Mouse (Mus musculus): ENCODE measurements around the gene Ambn. TPM values are rescaled to one million over a fixed set of nuclear protein-coding genes. Genes with fewer than 3 reads are reported as not detected.
"Not testable (repeated sequence)": the region's sequence is repeated elsewhere in the genome, so short reads cannot be mapped to it uniquely, and the experiment has no call there.

Gene Ambn
- not detected in 2 replicates for total RNA-seq (2014; fragmentation: Nextera tagmentation)
- not detected in 2 replicates for total RNA-seq (2017)
- polyA plus RNA-seq (2012), result not detected in 2 replicates

DNA sequence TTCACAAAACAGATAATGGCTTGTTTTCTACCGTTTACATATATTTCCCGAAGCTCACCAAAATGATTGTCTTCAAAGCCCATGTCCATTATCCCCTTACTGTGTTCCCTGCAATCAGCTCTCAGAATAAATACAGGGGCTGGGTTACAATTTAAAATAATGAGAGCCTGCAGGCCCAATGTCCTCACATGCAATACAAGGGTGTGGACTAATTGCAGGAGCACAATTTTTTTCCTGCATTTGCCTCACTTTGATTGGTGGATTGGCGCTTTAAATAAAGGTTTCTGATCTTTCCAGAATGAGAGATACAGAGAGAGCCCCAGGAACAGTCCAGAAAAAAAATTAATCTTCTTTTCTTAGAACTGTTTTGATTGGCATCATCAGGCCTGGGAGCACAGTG lies at the start of gene Ambn:
Gene Ambn, plus strand, starts transcription at position 301 of the 400 bp plus-strand sequence.
- no peaks in the 10 kb centered on the region for H3K36me3 ChIP-seq (replicated peaks)
- no peaks in the 10 kb centered on the region for H3K9me3 ChIP-seq (replicated peaks)
- H3K4me3 ChIP-seq (ENCODE audit: low read depth, low read length), result no peak within 1 kb of the TSS
- TF ChIP-seq GATA2 (IDR thresholded peaks at IDR 0.05; ENCODE audit: borderline replicate concordance, low read depth, low read length) (no peak), POLR2AphosphoS5 (IDR thresholded peaks at IDR 0.05; ENCODE audit: insufficient replicate concordance, low read depth, low read length) (no peak)
- H3K4me1 ChIP-seq (ENCODE audit: insufficient read depth, low read depth, low read length), result no peaks in the 10 kb centered on the region
- no peaks in the 10 kb centered on the region for H3K27me3 ChIP-seq (ENCODE audit: insufficient read depth, low read length)
- DNase-seq (ENCODE audit: low spot score), result no peak
- no peak for ATAC-seq (ENCODE audit: extremely low read depth, insufficient number of reproducible peaks, low FRiP score, poor library complexity, severe bottlenecking)

DNA sequence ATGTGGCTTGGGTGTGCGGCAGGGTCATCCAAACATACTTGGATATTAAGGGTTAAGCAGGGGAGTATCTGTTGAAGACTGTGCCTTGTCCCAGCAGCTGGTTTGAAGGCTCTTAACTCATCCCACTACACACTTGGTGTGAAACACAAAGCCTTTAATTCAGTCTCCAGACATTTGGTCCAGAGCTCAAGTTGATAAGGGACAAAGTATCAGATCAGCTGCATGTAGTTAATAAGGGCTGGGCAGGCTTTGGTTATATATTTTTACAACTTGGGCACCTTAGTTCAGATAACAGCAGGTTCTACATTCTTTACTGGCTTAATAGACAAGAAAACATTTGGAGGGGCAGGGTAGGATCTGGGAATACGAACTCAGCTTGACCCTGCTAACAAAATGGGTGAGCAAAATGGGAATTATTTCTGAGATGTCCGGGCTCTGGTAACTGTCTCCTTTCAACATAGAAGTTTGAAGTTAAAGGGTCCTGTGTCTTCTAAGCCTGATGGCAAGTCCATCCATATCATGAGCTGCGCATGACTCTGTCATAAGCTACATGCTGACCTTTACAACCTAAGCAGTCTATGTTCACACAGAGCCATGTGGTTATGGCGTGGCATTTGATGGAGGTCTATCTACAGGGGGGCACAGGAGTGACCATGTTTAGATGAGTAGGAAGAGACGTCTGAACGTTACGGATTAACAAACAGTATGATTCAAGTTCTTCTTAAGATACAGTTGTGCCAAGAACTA lies 35.3 kb upstream of the Ambn start:
- no peak for DNase-seq (ENCODE audit: low spot score)
- ATAC-seq (ENCODE audit: extremely low read depth, insufficient number of reproducible peaks, low FRiP score, poor library complexity, severe bottlenecking), result no peak

DNA sequence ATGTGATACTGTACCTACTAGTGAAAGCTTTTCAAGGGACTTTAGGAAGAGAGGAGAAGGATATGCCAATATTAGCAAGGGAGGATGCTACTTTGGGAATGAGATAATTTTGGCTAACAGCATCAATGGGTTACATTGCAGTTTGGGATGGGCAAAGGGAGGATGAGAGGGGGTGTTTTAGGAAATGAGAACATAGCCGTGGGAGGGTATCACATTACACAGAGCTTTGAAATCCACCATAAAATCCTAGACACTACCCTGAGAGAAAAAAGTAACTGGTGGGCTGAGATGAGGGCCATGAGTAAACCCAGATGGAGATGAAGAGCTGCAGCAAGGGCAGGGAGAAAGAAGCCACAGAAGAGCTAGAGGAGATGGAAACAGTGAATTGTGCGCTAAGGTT lies 30.9 kb upstream of the Ambn start:
- not testable (repeated sequence) for H3K9me3 ChIP-seq (replicated peaks); H3K36me3 ChIP-seq (replicated peaks); ATAC-seq (ENCODE audit: extremely low read depth, insufficient number of reproducible peaks, low FRiP score, poor library complexity, severe bottlenecking); H3K27me3 ChIP-seq (ENCODE audit: insufficient read depth, low read length); H3K4me1 ChIP-seq (ENCODE audit: insufficient read depth, low read depth, low read length); DNase-seq (ENCODE audit: low spot score); H3K4me3 ChIP-seq (ENCODE audit: low read depth, low read length)

More for the DNA sequence above, 35.3 kb upstream of the Ambn start:
- Histone ChIP-seq H3K4me1 (ENCODE audit: insufficient read depth, low read depth, low read length) (no peaks in the 10 kb centered on the region), H3K36me3 (replicated peaks) (no peaks in the 10 kb centered on the region), H3K4me3 (ENCODE audit: low read depth, low read length) (no peak overlapping the region), H3K9me3 (replicated peaks) (no peaks in the 10 kb centered on the region), H3K27me3 (ENCODE audit: insufficient read depth, low read length) (no peaks in the 10 kb centered on the region)
- TF ChIP-seq POLR2AphosphoS5 (IDR thresholded peaks at IDR 0.05; ENCODE audit: insufficient replicate concordance, low read depth, low read length) (no peak), CTCF (IDR thresholded peaks at IDR 0.05; ENCODE audit: low read depth, low read length) (no peak), GATA1 (IDR thresholded peaks at IDR 0.05; ENCODE audit: borderline replicate concordance, low read length) (no peak)

DNA sequence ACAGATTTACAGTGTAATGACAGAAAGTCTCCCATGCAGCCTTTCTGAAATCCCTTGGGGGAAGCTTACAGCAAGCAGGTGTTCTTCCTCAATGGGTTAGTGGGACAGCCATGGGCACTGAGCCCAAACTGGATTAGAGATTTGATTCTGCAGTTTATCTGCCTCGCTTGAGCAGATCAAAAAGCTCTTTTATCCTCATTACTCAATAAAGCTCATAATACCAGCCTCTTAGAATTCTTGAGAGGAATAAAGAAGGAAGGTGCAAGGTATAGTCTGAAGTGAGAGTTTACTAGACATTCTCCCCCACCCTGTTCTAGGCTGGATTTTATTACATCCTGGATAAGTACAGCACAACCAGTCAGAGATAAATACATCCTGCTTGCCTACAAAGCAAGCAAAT lies 29.0 kb upstream of the Ambn start:
- TF ChIP-seq GATA1 (IDR thresholded peaks at IDR 0.05; ENCODE audit: borderline replicate concordance, low read length) (no peak), CTCF (IDR thresholded peaks at IDR 0.05; ENCODE audit: low read depth, low read length) (no peak), TAL1 (conservative IDR thresholded peaks at IDR 0.05; ENCODE audit: low read depth, low read length) (no peak), POLR2AphosphoS5 (IDR thresholded peaks at IDR 0.05; ENCODE audit: insufficient replicate concordance, low read depth, low read length) (no peak), GATA2 (IDR thresholded peaks at IDR 0.05; ENCODE audit: borderline replicate concordance, low read depth, low read length) (no peak)
- Histone ChIP-seq H3K27me3 (ENCODE audit: insufficient read depth, low read length) (no peaks in the 10 kb centered on the region), H3K4me3 (ENCODE audit: low read depth, low read length) (no peak overlapping the region), H3K9me3 (replicated peaks) (no peaks in the 10 kb centered on the region), H3K4me1 (ENCODE audit: insufficient read depth, low read depth, low read length) (no peaks in the 10 kb centered on the region), H3K36me3 (replicated peaks) (no peaks in the 10 kb centered on the region)
- ATAC-seq (ENCODE audit: extremely low read depth, insufficient number of reproducible peaks, low FRiP score, poor library complexity, severe bottlenecking) (no peak), DNase-seq (ENCODE audit: low spot score) (no peak)

DNA sequence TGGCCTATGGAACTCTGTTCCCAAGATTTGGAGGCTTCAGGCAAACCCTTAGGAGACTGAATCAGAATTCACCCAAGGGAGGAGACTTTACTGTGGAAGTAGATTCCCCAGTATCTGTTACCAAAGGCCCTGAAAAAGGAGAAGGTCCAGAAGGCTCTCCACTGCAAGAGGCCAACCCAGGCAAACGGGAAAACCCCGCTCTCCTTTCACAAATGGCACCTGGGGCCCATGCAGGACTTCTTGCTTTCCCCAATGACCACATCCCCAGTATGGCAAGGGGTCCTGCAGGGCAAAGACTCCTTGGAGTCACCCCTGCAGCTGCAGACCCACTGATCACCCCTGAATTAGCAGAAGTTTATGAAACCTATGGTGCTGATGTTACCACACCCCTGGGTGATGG lies 11.7 kb downstream of the Ambn start:
- Histone ChIP-seq H3K36me3 (replicated peaks) (no peaks in the 10 kb centered on the region), H3K4me3 (ENCODE audit: low read depth, low read length) (no peak overlapping the region), H3K27me3 (ENCODE audit: insufficient read depth, low read length) (no peaks in the 10 kb centered on the region), H3K4me1 (ENCODE audit: insufficient read depth, low read depth, low read length) (no peaks in the 10 kb centered on the region), H3K9me3 (replicated peaks) (no peaks in the 10 kb centered on the region)
- no peak for TF ChIP-seq POLR2AphosphoS5 (IDR thresholded peaks at IDR 0.05; ENCODE audit: insufficient replicate concordance, low read depth, low read length)
- no peak for TF ChIP-seq CTCF (IDR thresholded peaks at IDR 0.05; ENCODE audit: low read depth, low read length)
- TF ChIP-seq GATA1 (IDR thresholded peaks at IDR 0.05; ENCODE audit: borderline replicate concordance, low read length), result no peak
- no peak for TF ChIP-seq TAL1 (conservative IDR thresholded peaks at IDR 0.05; ENCODE audit: low read depth, low read length)
- TF ChIP-seq GATA2 (IDR thresholded peaks at IDR 0.05; ENCODE audit: borderline replicate concordance, low read depth, low read length), result no peak
- DNase-seq (ENCODE audit: low spot score) (no peak), ATAC-seq (ENCODE audit: extremely low read depth, insufficient number of reproducible peaks, low FRiP score, poor library complexity, severe bottlenecking) (no peak)

DNA sequence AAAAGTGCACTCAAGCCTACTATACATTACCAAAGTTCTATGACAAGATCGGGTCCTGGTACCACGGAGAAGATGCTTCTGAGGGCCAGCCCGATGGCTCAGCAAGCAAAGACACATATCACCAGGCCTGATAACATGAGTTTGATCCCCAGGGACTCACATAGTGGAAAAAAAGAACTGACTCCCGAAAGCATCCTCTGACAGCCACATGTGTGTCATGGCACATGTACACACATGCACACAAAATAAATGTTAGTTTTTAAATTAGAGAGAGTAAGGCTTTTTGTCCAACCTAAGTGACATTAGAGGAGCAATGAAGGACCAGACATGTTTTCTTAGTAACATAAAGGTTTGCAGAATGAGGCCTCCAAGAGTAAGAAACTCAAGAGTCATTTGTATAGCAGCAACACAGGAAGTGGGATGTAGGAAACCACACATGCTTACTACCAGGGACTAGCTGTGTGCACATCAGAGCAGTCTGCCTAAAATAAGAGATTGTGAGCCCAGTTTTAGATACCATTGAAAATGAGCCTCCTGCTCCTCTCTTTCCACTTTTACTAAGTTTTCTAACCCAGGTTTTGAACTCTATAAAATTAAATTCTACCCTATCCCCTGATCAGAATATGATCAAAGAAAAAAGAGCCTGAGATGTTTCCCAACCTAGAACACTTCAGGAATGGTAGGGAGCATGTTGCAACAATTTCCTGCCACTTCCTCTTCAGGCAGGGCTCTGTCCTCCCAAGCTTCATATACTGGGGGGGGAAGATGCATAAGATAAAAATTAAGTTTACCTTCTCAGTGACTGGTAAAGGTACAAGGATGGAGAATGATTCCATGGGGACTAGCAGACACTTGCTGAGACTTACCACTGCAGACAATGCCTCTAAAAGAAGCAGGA lies 13.3 kb downstream of the Ambn start:
- ATAC-seq (ENCODE audit: extremely low read depth, insufficient number of reproducible peaks, low FRiP score, poor library complexity, severe bottlenecking) (no peak), DNase-seq (ENCODE audit: low spot score) (no peak)

More for the DNA sequence above, 13.3 kb downstream of the Ambn start:
- no peaks in the 10 kb centered on the region for H3K36me3 ChIP-seq (replicated peaks)
- H3K9me3 ChIP-seq (replicated peaks), result no peaks in the 10 kb centered on the region
- no peaks in the 10 kb centered on the region for H3K27me3 ChIP-seq (ENCODE audit: insufficient read depth, low read length)
- H3K4me1 ChIP-seq (ENCODE audit: insufficient read depth, low read depth, low read length), result no peaks in the 10 kb centered on the region
- TF ChIP-seq GATA2 (IDR thresholded peaks at IDR 0.05; ENCODE audit: borderline replicate concordance, low read depth, low read length), result no peak
- TF ChIP-seq TAL1 (conservative IDR thresholded peaks at IDR 0.05; ENCODE audit: low read depth, low read length), result no peak
- TF ChIP-seq GATA1 (IDR thresholded peaks at IDR 0.05; ENCODE audit: borderline replicate concordance, low read length), result no peak
- TF ChIP-seq POLR2AphosphoS5 (IDR thresholded peaks at IDR 0.05; ENCODE audit: insufficient replicate concordance, low read depth, low read length), result no peak
- TF ChIP-seq CTCF (IDR thresholded peaks at IDR 0.05; ENCODE audit: low read depth, low read length), result no peak
- H3K4me3 ChIP-seq (ENCODE audit: low read depth, low read length), result no peak overlapping the region
